Mouse (Mus musculus) megakaryocyte, embryonic 14.5 days (primary cell): ENCODE measurements around the gene Zfp12.

ENCODE experiments used
- FLI1 ChIP-seq: IDR thresholded peaks from 2 replicates; pipeline ENCODE4 v1.6.1; 2012; ENCODE audit warnings: low read length, inconsistent platforms, mixed read lengths
- GATA1 ChIP-seq: IDR thresholded peaks from 3 replicates; pipeline ENCODE4 v1.6.1; 2012; ENCODE audit warnings: mixed read lengths, low read length, inconsistent platforms, borderline replicate concordance

GRCm38 (mm10) chr5:143275761-143276160, 40.8 kb downstream of the Zfp12 start:
- TF ChIP-seq GATA1 (no peak), FLI1 (no peak)
